Mouse (Mus musculus): ENCODE results near the gene Trex2.

Gene Trex2

GRCm38 (mm10) chrX:73435252-73435651 is at the start of gene Trex2:
TSS of gene Trex2 (minus strand) at chrX:73435344.
- DNase-seq (ENCODE audit: low spot score): no peak

- DNase-seq (ENCODE audit: low spot score): no peak
Measured at GRCm38 (mm10) chrX:73484870-73485269, 49.7 kb upstream of the Trex2 start.

GRCm38 (mm10) chrX:73484076-73484475 is 48.9 kb upstream of the Trex2 start:
- DNase-seq (ENCODE audit: low spot score): no peak

- DNase-seq (ENCODE audit: low spot score): no peak
Measured at GRCm38 (mm10) chrX:73483484-73483810, 48.3 kb upstream of the Trex2 start, which contains the start of gene Bgn. TSS of gene Bgn (plus strand) at chrX:73483602.

- no peak for DNase-seq (ENCODE audit: low spot score)
Measured at GRCm38 (mm10) chrX:73482643-73483483, 47.7 kb upstream of the Trex2 start.

- no peak for DNase-seq (ENCODE audit: low spot score)
Measured at GRCm38 (mm10) chrX:73480334-73480733, 45.2 kb upstream of the Trex2 start.

- DNase-seq (ENCODE audit: low spot score): no peak
Measured at GRCm38 (mm10) chrX:73479656-73480055, 44.5 kb upstream of the Trex2 start.

- DNase-seq (ENCODE audit: low spot score): no peak
Measured at GRCm38 (mm10) chrX:73477500-73477899, 42.4 kb upstream of the Trex2 start.

GRCm38 (mm10) chrX:73476621-73477020 is 41.5 kb upstream of the Trex2 start:
- DNase-seq (ENCODE audit: low spot score): no peak

GRCm38 (mm10) chrX:73475658-73476256 is 40.6 kb upstream of the Trex2 start:
- no peak for DNase-seq (ENCODE audit: low spot score)

GRCm38 (mm10) chrX:73474340-73475165 is 39.4 kb upstream of the Trex2 start:
- DNase-seq (ENCODE audit: low spot score): no peak

- no peak for DNase-seq (ENCODE audit: low spot score)
Measured at GRCm38 (mm10) chrX:73471764-73472163, 36.6 kb upstream of the Trex2 start.

GRCm38 (mm10) chrX:73468752-73469151 is 33.6 kb upstream of the Trex2 start:
- DNase-seq (ENCODE audit: low spot score): no peak

GRCm38 (mm10) chrX:73468330-73468729 is 33.2 kb upstream of the Trex2 start:
- DNase-seq (ENCODE audit: low spot score): no peak

- no peak for DNase-seq (ENCODE audit: low spot score)
Measured at GRCm38 (mm10) chrX:73467446-73468241, 32.5 kb upstream of the Trex2 start.

- no peak for DNase-seq (ENCODE audit: low spot score)
Measured at GRCm38 (mm10) chrX:73465483-73466186, 30.5 kb upstream of the Trex2 start.

- no peak for DNase-seq (ENCODE audit: low spot score)
Measured at GRCm38 (mm10) chrX:73460792-73461191, 25.6 kb upstream of the Trex2 start.

- DNase-seq (ENCODE audit: low spot score): peak; percentile 77
Measured at GRCm38 (mm10) chrX:73458877-73459392, 23.8 kb upstream of the Trex2 start, which contains the start of gene Haus7. TSS of gene Haus7 (minus strand) at chrX:73459044.

- peak; percentile 24 for DNase-seq (ENCODE audit: low spot score)
Measured at GRCm38 (mm10) chrX:73451949-73452348, 16.8 kb upstream of the Trex2 start.

- no peak for DNase-seq (ENCODE audit: low spot score)
Measured at GRCm38 (mm10) chrX:73441428-73441827, 6.3 kb upstream of the Trex2 start.

- DNase-seq (ENCODE audit: low spot score): no peak
Measured at GRCm38 (mm10) chrX:73432850-73433249, 2.3 kb downstream of the Trex2 start.
